Mouse (Mus musculus) MEL (cell line): Measurements from ENCODE around the gene Enthd1. TPM values are rescaled to one million over a fixed set of nuclear protein-coding genes. Genes with fewer than 3 reads are reported as not detected.

Experiments used
- DNase-seq: peaks from one replicate; pipeline ENCODE4 v3.0.0; 2011; ENCODE audit warnings: low read depth, low spot score
- H3K27ac ChIP-seq: 2 replicates; pipeline ENCODE4 v1.5.1; 2012; ENCODE audit warnings: low read depth, mild to moderate bottlenecking, control low read depth, low read length, moderate library complexity; ENCODE audit not compliant: control insufficient read depth
- H3K27me3 ChIP-seq, 2 experiments: fragments of 150-350 bp in 1 of 2; sonication (generic) in 1 of 2; 2 replicates each; pipeline ENCODE4 v1.6.1; 2012; ENCODE audit warnings: low read length in 2 of 2, mild to moderate bottlenecking in 2 of 2, improper control_type of control experiment in 1 of 2, moderate library complexity in 1 of 2; ENCODE audit not compliant: insufficient read depth in 2 of 2, control insufficient read depth in 1 of 2
- H3K36me3 ChIP-seq, 2 experiments: 2 replicates each; pipeline ENCODE4 v1.6.1; 2012 to 2014; ENCODE audit warnings: low read length in 2 of 2, improper control_type of control experiment in 1 of 2, inconsistent platforms in 1 of 2, mild to moderate bottlenecking in 1 of 2; ENCODE audit not compliant: insufficient read depth in 2 of 2, control insufficient read depth in 1 of 2
- H3K4me1 ChIP-seq, 2 experiments: fragments of 150-350 bp in 1 of 2; sonication (generic) in 1 of 2; 2 replicates each; pipeline ENCODE4 v1.6.1; 2012; ENCODE audit warnings: low read length in 2 of 2, improper control_type of control experiment in 1 of 2, mild to moderate bottlenecking in 1 of 2; ENCODE audit not compliant: insufficient read depth in 2 of 2, control insufficient read depth in 1 of 2
- H3K4me3 ChIP-seq, 2 experiments: fragments of 150-350 bp in 1 of 2; sonication (generic) in 1 of 2; 2 replicates each; pipeline ENCODE4 v1.5.1; 2012; ENCODE audit warnings: low read depth in 2 of 2, low read length in 2 of 2, mild to moderate bottlenecking in 2 of 2, moderate library complexity in 2 of 2, control low read depth in 1 of 2, improper control_type of control experiment in 1 of 2; ENCODE audit not compliant: control insufficient read depth in 1 of 2, insufficient read depth in 1 of 2
- H3K79me2 ChIP-seq: 2 replicates; pipeline ENCODE4 v1.6.1; 2012; ENCODE audit warnings: mild to moderate bottlenecking, low read length, moderate library complexity; ENCODE audit not compliant: control insufficient read depth, poor library complexity, insufficient read depth
- H3K9ac ChIP-seq: 2 replicates; pipeline ENCODE4 v1.6.1; 2012; ENCODE audit warnings: low read depth, mild to moderate bottlenecking, control low read depth, low read length, moderate library complexity; ENCODE audit not compliant: control insufficient read depth, poor library complexity, severe bottlenecking
- H3K9me3 ChIP-seq: fragments of 150-350 bp; sonication (generic); replicated peaks from 2 replicates; pipeline ENCODE4 v1.6.1; 2012; ENCODE audit warnings: mild to moderate bottlenecking, low read length, improper control_type of control experiment, moderate library complexity; ENCODE audit not compliant: insufficient read depth
- CHD2 ChIP-seq: IDR thresholded peaks from 2 replicates; pipeline ENCODE4 v1.6.1; 2011; ENCODE audit warnings: low read length, improper control_type of control experiment
- ELF1 ChIP-seq: IDR thresholded peaks from 2 replicates; pipeline ENCODE4 v1.6.1; 2014; ENCODE audit warnings: low read depth, mild to moderate bottlenecking, inconsistent platforms, low read length, improper control_type of control experiment, moderate library complexity
- EP300 ChIP-seq, 2 experiments: IDR thresholded peaks; 2 replicates each; pipeline ENCODE4 v1.6.1; 2011; ENCODE audit warnings: improper control_type of control experiment in 2 of 2, low read length in 2 of 2, low read depth in 1 of 2, mild to moderate bottlenecking in 1 of 2
- ETS1 ChIP-seq: IDR thresholded peaks from 2 replicates; pipeline ENCODE4 v1.6.1; 2012; ENCODE audit warnings: low read depth, mild to moderate bottlenecking, inconsistent platforms, low read length, improper control_type of control experiment, moderate library complexity
- GABPA ChIP-seq: IDR thresholded peaks from 2 replicates; pipeline ENCODE4 v1.6.1; 2012; ENCODE audit warnings: low read depth, mild to moderate bottlenecking, inconsistent platforms, low read length, improper control_type of control experiment, moderate library complexity
- GATA1 ChIP-seq: IDR thresholded peaks from 2 replicates; pipeline ENCODE4 v1.6.1; 2011; ENCODE audit warnings: low read depth, low read length, improper control_type of control experiment
- HCFC1 ChIP-seq: IDR thresholded peaks from 2 replicates; pipeline ENCODE4 v1.6.1; 2012; ENCODE audit warnings: low read depth, mild to moderate bottlenecking, inconsistent platforms, low read length, improper control_type of control experiment, moderate library complexity
- KAT2A ChIP-seq: conservative IDR thresholded peaks from 2 replicates; pipeline ENCODE4 v1.6.1; 2012; ENCODE audit warnings: low read depth, low read length, improper control_type of control experiment, inconsistent platforms
- MAFK ChIP-seq: IDR thresholded peaks from 2 replicates; pipeline ENCODE4 v1.6.1; 2011; ENCODE audit warnings: low read depth, mild to moderate bottlenecking, low read length, improper control_type of control experiment, borderline replicate concordance
- MAZ ChIP-seq: IDR thresholded peaks from 2 replicates; pipeline ENCODE4 v1.6.1; 2012; ENCODE audit warnings: low read depth, mild to moderate bottlenecking, inconsistent platforms, low read length, improper control_type of control experiment
- MEF2A ChIP-seq: IDR thresholded peaks from 2 replicates; pipeline ENCODE4 v1.6.1; 2014; ENCODE audit warnings: low read depth, mild to moderate bottlenecking, inconsistent platforms, low read length, improper control_type of control experiment; ENCODE audit not compliant: poor library complexity, insufficient replicate concordance, severe bottlenecking; ENCODE audit errors: extremely low read depth
- MXI1 ChIP-seq: IDR thresholded peaks from 2 replicates; pipeline ENCODE4 v1.6.1; 2011; ENCODE audit warnings: mild to moderate bottlenecking, low read depth, low read length, improper control_type of control experiment
- MYC ChIP-seq: IDR thresholded peaks from 2 replicates; pipeline ENCODE4 v1.6.1; 2011; ENCODE audit warnings: low read depth, mild to moderate bottlenecking, low read length, improper control_type of control experiment, moderate library complexity
- NRF1 ChIP-seq: IDR thresholded peaks from 2 replicates; pipeline ENCODE4 v1.6.1; 2014; ENCODE audit warnings: low read depth, mild to moderate bottlenecking, inconsistent platforms, low read length, improper control_type of control experiment, moderate library complexity; ENCODE audit not compliant: poor library complexity, insufficient read depth, severe bottlenecking
- POLR2AphosphoS2 ChIP-seq: IDR thresholded peaks from 2 replicates; pipeline ENCODE4 v1.6.1; 2011; ENCODE audit warnings: low read length, improper control_type of control experiment
- POLR2AphosphoS5 ChIP-seq: IDR thresholded peaks from 2 replicates; pipeline ENCODE4 v1.6.1; 2012; ENCODE audit warnings: low read depth, borderline replicate concordance, mild to moderate bottlenecking, inconsistent platforms, low read length, moderate library complexity, mixed read lengths
- RAD21 ChIP-seq: IDR thresholded peaks from 2 replicates; pipeline ENCODE4 v1.6.1; 2011; ENCODE audit warnings: mild to moderate bottlenecking, low read depth, low read length, improper control_type of control experiment
- SIN3A ChIP-seq: IDR thresholded peaks from 2 replicates; pipeline ENCODE4 v1.6.1; 2012; ENCODE audit warnings: low read length, improper control_type of control experiment, inconsistent platforms
- SMC3 ChIP-seq: IDR thresholded peaks from 2 replicates; pipeline ENCODE4 v1.6.1; 2011; ENCODE audit warnings: low read depth, low read length, improper control_type of control experiment
- UBTF ChIP-seq: IDR thresholded peaks from 2 replicates; pipeline ENCODE4 v1.6.1; 2012; ENCODE audit warnings: low read depth, mild to moderate bottlenecking, inconsistent platforms, low read length, improper control_type of control experiment, moderate library complexity, borderline replicate concordance; ENCODE audit not compliant: insufficient read depth
- polyA plus RNA-seq, 2 experiments: library from polyadenylated mRNA; stranded (reverse) in 1 of 2; unstranded in 1 of 2; fragments of >175 nt in 1 of 2; fragments of >200 nt in 1 of 2; gene quantifications; 2 replicates each; pipeline versions ENCODE4 v1.2.1 to v1.2.4; 2012; ENCODE audit warnings: low replicate concordance in 2 of 2, low read depth in 1 of 2; ENCODE audit not compliant: insufficient read length in 2 of 2, insufficient read depth in 1 of 2, missing spikeins in 1 of 2
- total RNA-seq: library from RNA; depleted of rRNA; stranded (reverse); fragments of 300-350 nt; gene quantifications from 2 replicates; pipeline ENCODE4 v1.2.3, GENCODE M21; 2012

The Enthd1 gene
- total and polyA plus RNA-seq, 3 experiments = not detected

DNA sequence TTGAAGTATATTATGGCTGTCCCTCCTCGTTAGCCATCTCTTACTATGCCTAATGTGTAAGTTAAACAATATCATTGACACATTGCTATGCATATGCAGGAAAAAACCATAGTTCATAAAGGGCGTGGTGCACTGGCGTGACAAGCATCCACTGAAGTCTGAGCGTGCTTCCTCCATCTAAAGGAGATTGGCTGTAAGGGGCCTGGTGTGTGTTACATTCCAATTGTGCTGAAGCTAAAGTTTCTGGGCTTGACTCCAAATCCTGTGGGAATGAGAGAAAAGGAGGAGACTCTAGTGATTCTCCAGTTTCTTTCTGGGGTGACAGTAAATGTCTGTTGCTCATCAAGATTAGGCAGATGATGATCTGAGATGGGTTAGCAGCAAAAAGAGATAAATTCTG, 2.8 kb upstream of the Enthd1 start:
- TF ChIP-seq MEF2A (no peak), RAD21 (no peak), MYC (no peak), NRF1 (no peak), MXI1 (no peak)
- TF ChIP-seq, all 39 proteins: peak for 0
- peaks cover 2 to 4% of the 10 kb centered on the region in 2 experiments; a peak in 3 of 4 replicates for H3K27me3 ChIP-seq
- no peaks in the 10 kb centered on the region for H3K4me1 ChIP-seq
- no peaks in the 10 kb centered on the region for H3K36me3 ChIP-seq
- H3K9me3 ChIP-seq = no peaks in the 10 kb centered on the region
- no peak for DNase-seq
- no peak overlapping the region for H3K9ac ChIP-seq
- H3K27ac ChIP-seq = no peak overlapping the region
- H3K4me3 ChIP-seq = no peak overlapping the region
- no peaks in the 10 kb centered on the region for H3K79me2 ChIP-seq

DNA sequence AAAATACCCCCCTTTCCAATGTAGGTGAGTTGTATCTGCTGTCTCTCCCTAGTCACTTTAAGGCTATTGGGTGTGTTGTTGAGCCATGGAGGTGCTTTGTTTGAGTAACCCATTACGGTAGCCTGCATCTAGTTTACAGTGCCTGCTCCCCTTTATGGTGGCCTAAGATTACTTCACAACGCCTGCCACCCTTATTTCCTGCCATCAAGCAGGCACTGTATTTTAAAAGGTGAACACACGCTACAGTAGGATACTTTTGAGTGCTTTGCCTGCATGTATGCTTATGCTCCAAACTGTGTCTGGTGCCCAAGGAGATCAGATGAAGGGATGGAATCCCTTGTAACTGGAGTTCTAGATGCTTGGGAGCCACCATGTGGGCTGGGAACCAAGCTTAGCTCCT, 2.2 kb upstream of the Enthd1 start:
- H3K9ac ChIP-seq = no peak overlapping the region
- H3K27ac ChIP-seq = no peak overlapping the region
- H3K4me1 ChIP-seq = no peaks in the 10 kb centered on the region
- no peaks in the 10 kb centered on the region for H3K36me3 ChIP-seq
- TF ChIP-seq GABPA (no peak), POLR2AphosphoS5 (no peak), SMC3 (no peak), SIN3A (no peak), POLR2AphosphoS2 (no peak), UBTF (no peak), MYC (no peak), ELF1 (no peak), RAD21 (no peak), CHD2 (no peak), HCFC1 (no peak)
- no peak overlapping the region for H3K4me3 ChIP-seq
- no peaks in the 10 kb centered on the region for H3K9me3 ChIP-seq
- H3K27me3 ChIP-seq = peaks cover 2 to 4% of the 10 kb centered on the region in 2 experiments; a peak in 3 of 4 replicates
- DNase-seq = no peak
- no peaks in the 10 kb centered on the region for H3K79me2 ChIP-seq

- Histone ChIP-seq H3K4me3 (no peak overlapping the region), H3K9ac (no peak overlapping the region), H3K4me1 (no peaks in the 10 kb centered on the region)
- TF ChIP-seq MAFK (no peak), MXI1 (no peak), EP300 (IDR thresholded peaks at IDR 0.05; ENCODE audit: low read depth in 1 of 2, low read length in 2 of 2) (no peak), KAT2A (no peak), NRF1 (no peak), MEF2A (no peak), GATA1 (no peak), HCFC1 (no peak), MAZ (no peak), ETS1 (no peak)
- TF ChIP-seq, all 39 proteins: peak for 0
- H3K36me3 ChIP-seq = peaks cover 0 to 2% of the 10 kb centered on the region in 2 experiments; a peak in 1 of 4 replicates
- no peak overlapping the region for H3K27ac ChIP-seq
- H3K9me3 ChIP-seq = no peaks in the 10 kb centered on the region
- no peaks in the 10 kb centered on the region for H3K79me2 ChIP-seq
- no peak for DNase-seq
- H3K27me3 ChIP-seq = peaks cover 2 to 4% of the 10 kb centered on the region in 2 experiments; a peak in 3 of 4 replicates
Measured at GRCm38 (mm10) chr15:80566696-80567095, 1.7 kb upstream of the Enthd1 start.
